Mouse (Mus musculus) testis, adult 2 months (tissue): ENCODE results near the gene Slc15a1. TPM values are rescaled to one million over a fixed set of nuclear protein-coding genes. Genes with fewer than 3 reads are reported as not detected.

Experiments used
- H3K27ac ChIP-seq: fragments of 200-500 bp; 2 replicates; pipeline ENCODE4 v1.5.1; 2012; ENCODE audit warnings: low read depth, low read length; ENCODE audit not compliant: control insufficient read depth, insufficient read depth
- H3K27me3 ChIP-seq: fragments of 200-500 bp; 2 replicates; pipeline ENCODE4 v1.6.1; 2012; ENCODE audit warnings: mild to moderate bottlenecking, low read length, moderate library complexity; ENCODE audit not compliant: control insufficient read depth, insufficient read depth
- H3K36me3 ChIP-seq: fragments of 200-500 bp; 2 replicates; pipeline ENCODE4 v1.6.1; 2012; ENCODE audit warnings: mild to moderate bottlenecking, low read length; ENCODE audit not compliant: control insufficient read depth, insufficient read depth
- H3K4me1 ChIP-seq: fragments of 200-500 bp; 2 replicates; pipeline ENCODE4 v1.6.1; 2012; ENCODE audit warnings: low read length; ENCODE audit not compliant: control insufficient read depth, insufficient read depth
- H3K4me3 ChIP-seq: fragments of 200-500 bp; 2 replicates; pipeline ENCODE4 v1.5.1; 2012; ENCODE audit warnings: low read depth, mild to moderate bottlenecking, low read length, moderate library complexity, mixed read lengths; ENCODE audit not compliant: control insufficient read depth
- CTCF ChIP-seq: fragments of 200-500 bp; IDR thresholded peaks from 2 replicates; pipeline ENCODE4 v1.5.1; 2012; ENCODE audit warnings: low read depth, mild to moderate bottlenecking, inconsistent platforms, low read length, moderate library complexity; ENCODE audit not compliant: control insufficient read depth, insufficient read depth, insufficient replicate concordance
- POLR2A ChIP-seq: fragments of 200-500 bp; IDR thresholded peaks from 2 replicates; pipeline ENCODE4 v1.6.1; 2012; ENCODE audit warnings: low read depth, mild to moderate bottlenecking, inconsistent platforms, low read length, moderate library complexity; ENCODE audit not compliant: control insufficient read depth
- polyA plus RNA-seq: library from polyadenylated mRNA; depleted of rRNA; stranded (reverse); fragments of >200 nt; gene quantifications from 2 replicates; pipeline ENCODE4 v1.2.3, GENCODE M21; 2012

The Slc15a1 gene
- polyA plus RNA-seq, 1 experiment = 0.96 TPM

DNA sequence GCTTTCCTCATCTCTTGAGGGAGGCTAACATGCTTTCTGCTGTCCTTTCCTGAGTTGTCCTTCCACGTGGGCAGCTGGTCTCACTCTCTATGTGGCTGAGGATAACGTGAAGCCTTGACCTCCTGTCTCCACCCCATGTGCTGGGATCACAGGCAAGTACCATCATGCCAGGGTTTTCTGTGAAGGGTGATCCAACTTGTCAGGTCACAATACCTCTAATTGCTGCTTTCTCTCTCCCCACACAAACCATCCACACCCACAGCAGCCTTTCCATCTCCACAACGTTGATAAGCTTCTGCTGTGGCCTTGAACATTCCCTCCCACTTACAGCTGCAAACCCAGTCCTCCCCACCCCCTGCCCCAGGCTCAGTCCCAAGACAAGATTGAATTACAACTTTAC lies 51.9 kb downstream of the Slc15a1 start:
- Histone ChIP-seq H3K27ac (no peak overlapping the region), H3K4me3 (no peak overlapping the region), H3K4me1 (peaks cover 11% of the 10 kb centered on the region), H3K36me3 (no peaks in the 10 kb centered on the region), H3K27me3 (no peaks in the 10 kb centered on the region)
- no peak for TF ChIP-seq CTCF
- no peak for TF ChIP-seq POLR2A

DNA sequence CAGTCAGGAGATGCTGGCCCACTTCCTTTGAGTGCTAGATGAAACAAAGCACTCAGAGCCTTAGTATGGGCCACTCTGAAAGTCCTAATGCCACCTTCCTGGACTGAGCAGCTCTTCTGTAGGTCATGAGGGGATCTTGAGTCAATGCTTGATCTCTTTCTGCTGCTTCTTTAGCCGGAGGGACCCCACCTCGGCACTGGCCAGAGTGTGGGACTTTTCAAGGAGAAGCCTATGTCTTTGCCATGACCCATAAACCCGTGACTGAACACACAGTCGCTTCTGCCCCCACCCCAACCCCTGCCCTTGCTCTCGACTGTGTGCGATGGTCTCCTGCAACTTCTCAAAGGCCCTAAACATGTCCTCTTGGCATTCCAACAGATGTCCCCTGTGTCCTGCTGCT lies 52.8 kb downstream of the Slc15a1 start:
- H3K36me3 ChIP-seq = no peaks in the 10 kb centered on the region
- TF ChIP-seq POLR2A (no peak), CTCF (no peak)
- no peaks in the 10 kb centered on the region for H3K27me3 ChIP-seq
- no peak overlapping the region for H3K4me3 ChIP-seq
- H3K27ac ChIP-seq = no peak overlapping the region
- peaks cover 7% of the 10 kb centered on the region for H3K4me1 ChIP-seq

DNA sequence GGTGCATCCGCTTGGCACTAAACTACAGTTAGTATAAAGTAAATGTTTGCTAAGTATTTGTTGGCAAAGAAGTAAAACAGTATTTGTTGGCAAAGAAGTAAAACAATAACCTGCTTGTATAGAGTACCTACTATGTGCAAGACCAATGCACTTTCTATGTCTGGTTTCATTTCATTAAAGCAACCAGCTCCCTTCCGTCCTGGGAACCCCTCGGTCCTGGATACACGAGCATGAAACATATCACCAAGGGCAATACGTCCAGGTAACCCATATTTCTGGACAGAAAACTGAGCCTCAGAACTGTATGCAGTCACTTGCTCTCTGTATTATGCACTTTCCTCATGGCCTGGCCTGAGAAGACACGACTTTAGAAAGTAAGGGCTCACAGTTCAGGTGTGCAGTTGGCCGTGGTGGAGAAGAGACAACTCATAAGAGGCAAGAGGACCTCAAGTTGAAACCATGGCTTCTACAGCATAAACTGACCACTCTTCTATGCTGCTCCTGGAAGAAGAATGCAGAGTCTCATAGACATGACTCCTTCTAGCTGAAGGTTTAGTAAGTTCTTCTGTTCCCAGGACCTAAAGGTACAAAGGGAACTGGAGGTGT lies 53.5 kb downstream of the Slc15a1 start:
- H3K4me3 ChIP-seq = no peak overlapping the region
- H3K4me1 ChIP-seq = peaks cover 7% of the 10 kb centered on the region
- H3K36me3 ChIP-seq = no peaks in the 10 kb centered on the region
- no peak for TF ChIP-seq POLR2A
- no peak for TF ChIP-seq CTCF
- H3K27ac ChIP-seq = no peak overlapping the region
- H3K27me3 ChIP-seq = no peaks in the 10 kb centered on the region

DNA sequence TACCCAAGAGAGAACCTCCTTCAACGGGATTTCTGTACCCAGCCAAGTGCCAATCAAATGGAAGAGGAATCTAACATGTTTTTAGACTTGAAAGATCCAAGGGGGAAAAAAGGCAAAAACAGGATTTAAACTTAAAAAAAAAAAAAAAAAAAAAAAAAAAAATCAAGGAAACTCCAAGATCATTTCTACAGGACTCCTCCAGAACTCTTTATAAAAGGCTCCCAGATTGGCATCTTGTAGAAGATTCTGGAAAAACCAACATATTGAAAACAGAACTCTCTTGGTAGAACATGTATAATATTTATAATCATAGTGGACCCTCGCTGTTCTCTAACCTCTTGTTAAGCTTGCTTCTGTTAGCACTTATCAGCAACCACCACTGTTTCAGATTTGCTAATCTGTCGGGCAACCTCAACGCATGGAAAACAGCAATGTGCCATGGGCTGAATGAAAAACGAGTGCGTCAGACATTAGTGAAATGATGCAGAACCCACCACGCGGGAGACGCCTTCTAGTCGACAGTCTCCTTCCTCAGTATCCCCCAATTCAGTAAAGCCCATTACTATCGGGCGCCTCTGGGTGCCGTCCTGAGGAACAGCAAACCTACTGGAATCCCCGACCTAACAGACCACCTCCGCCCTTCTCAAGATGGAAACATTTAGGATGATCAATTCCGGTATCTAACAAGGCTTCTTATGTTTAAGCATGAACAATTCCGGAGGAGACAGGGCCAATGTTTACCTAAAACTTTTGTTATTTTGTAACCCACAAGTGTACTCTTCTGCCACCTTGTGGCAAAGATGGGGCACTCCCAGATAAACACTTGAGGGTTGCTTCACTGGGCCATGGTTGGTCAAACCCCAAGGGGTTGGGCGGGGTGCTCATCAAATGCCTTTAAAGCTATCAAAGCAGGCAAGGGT lies 54.3 kb downstream of the Slc15a1 start:
- H3K27ac ChIP-seq = no peak overlapping the region
- H3K4me1 ChIP-seq = peaks cover 6% of the 10 kb centered on the region
- no peak overlapping the region for H3K4me3 ChIP-seq
- no peaks in the 10 kb centered on the region for H3K27me3 ChIP-seq
- no peaks in the 10 kb centered on the region for H3K36me3 ChIP-seq
- TF ChIP-seq CTCF = no peak
- TF ChIP-seq POLR2A = no peak

DNA sequence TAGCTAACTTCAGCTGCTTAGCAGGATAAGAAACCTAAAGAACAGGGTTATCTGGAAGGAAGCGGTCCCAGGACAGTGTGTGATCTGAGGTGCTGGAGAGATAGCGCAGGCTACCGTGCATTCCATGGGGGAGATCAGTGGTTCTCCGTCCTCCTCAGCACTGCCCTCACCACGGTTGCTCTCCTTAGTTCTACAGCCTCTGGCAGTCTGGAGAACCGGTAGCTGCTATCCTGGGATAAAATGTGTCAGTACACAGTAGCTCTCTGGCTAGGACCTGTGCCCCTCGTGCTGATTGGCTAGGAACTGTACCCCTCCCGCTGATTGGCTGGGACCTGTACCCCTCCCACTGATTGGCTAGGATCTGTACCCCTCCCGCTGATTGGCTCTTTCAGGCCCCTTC lies 58.1 kb downstream of the Slc15a1 start:
- H3K36me3 ChIP-seq = no peaks in the 10 kb centered on the region
- no peak for TF ChIP-seq CTCF
- TF ChIP-seq POLR2A = no peak
- H3K27me3 ChIP-seq = no peaks in the 10 kb centered on the region
- no peak overlapping the region for H3K27ac ChIP-seq
- peaks cover 4% of the 10 kb centered on the region for H3K4me1 ChIP-seq
- no peak overlapping the region for H3K4me3 ChIP-seq

DNA sequence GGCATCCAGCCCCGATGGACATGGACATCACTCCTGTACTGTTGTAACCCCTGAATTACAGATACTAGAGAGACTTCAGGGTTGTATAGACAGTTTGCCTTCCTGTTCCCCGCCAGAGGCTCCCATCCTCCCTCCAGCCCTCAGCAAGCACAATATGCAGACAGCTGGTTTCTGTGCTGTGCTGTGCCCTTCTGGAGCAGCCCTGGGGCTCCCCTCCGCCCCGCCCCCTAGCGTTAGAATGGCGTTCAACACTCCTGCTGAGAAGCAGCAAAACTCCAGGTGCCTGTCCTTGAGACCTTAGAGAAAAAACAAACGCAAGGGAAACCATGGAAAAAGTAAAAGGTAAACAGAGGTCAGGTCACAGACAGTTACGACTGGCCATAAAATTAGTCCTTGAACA lies 59.9 kb downstream of the Slc15a1 start:
- Histone ChIP-seq H3K36me3 (no peaks in the 10 kb centered on the region), H3K4me3 (no peak overlapping the region), H3K27me3 (no peaks in the 10 kb centered on the region), H3K27ac (no peak overlapping the region), H3K4me1 (peaks cover 11% of the 10 kb centered on the region)
- TF ChIP-seq POLR2A = no peak
- peak; percentile 58; the same call in 1 of the 2 replicates for TF ChIP-seq CTCF

DNA sequence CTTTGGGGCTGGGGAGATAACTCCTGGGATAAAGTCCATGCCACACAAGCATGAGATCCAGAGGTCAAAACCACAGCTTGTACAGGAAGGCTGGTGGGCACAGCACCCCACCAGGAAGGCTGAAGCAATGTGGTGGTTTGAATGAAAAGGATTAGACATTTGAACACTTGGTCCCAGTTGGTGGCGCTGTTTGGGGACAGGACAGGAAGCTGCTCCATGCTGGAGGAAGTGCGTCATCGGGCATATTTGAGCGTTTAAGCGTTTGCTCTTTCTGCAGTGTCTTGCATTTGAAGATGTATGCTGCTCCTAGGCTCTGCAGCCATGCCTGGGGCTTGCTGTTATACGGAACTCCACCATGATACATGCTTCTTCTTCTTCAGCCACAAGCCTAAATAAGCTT lies 64.2 kb downstream of the Slc15a1 start:
- Histone ChIP-seq H3K4me1 (peaks cover 8% of the 10 kb centered on the region), H3K4me3 (peak overlapping the region; percentile 22; the same call in 1 of the 2 replicates), H3K27me3 (no peaks in the 10 kb centered on the region), H3K36me3 (no peaks in the 10 kb centered on the region), H3K27ac (no peak overlapping the region)
- no peak for TF ChIP-seq POLR2A
- TF ChIP-seq CTCF = no peak
